Mouse (Mus musculus) liver, adult (tissue): ENCODE measurements around the gene 2610507B11Rik.

Experiments
- GATA4 ChIP-seq: IDR thresholded peaks from 2 replicates; pipeline ENCODE4 v1.6.1; 2014; ENCODE audit warnings: mild to moderate bottlenecking, low read length; ENCODE audit not compliant: insufficient replicate concordance

The 2610507B11Rik gene

DNA sequence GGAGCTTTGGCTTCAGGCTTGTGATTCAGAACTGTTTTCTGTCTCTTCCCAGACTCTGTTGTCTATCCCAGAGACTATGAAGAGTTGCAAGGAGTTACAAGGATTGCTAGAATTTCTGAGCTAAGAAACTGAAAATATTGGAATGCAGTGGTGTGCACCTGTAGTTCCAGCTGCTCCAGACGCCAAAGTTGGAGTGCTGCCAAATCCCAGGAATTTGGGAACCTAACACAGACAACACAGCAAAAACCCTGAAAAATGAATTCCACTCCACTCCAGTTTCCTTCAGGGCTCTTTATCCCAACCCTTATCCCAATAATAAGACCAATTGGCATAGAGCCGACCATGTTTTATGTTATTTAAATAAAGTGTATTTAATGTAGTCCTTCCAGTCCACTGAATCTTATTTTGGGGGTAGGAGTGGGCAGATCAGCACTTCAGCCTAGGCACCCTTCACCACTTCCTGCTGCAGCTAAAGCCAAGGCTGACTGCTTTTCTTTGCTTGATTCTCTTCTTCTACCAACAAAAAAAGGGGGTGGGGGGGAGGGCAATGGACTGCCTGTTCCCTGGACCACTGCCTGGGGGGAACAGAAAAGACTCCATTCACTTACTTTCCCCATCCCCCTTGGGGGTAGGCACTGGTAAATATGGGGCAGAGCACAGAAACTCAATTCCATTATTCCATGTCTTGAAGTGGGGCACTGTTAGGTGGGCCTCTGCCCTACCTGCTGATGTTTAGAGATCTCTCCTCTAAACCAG lies 60.7 kb downstream of the 2610507B11Rik start:
- no peak for TF ChIP-seq GATA4

DNA sequence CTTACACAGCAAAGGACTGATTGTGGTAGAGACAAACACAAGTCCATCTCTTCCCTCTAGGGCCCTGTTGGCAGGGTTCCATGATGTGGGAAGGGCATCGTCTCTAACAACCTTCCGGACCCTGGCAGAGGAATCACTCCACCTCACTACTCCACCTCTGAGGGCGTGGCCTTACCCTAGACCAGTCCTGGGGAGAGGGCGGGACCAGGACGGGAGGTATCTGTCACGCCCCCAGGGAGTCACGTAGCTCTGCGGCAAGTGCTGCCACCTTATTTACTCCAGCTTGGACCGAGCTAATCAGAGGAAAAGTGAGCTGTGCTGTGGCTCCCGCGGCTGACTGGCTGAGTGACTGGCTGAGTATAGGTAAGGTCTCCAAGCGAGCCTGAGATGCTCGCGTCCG lies 61.3 kb downstream of the 2610507B11Rik start, which contains the start of gene Aldoc:
TSS of gene Aldoc (plus strand) at position 109 of the 400 bp plus-strand sequence.
- TF ChIP-seq GATA4, result no peak

DNA sequence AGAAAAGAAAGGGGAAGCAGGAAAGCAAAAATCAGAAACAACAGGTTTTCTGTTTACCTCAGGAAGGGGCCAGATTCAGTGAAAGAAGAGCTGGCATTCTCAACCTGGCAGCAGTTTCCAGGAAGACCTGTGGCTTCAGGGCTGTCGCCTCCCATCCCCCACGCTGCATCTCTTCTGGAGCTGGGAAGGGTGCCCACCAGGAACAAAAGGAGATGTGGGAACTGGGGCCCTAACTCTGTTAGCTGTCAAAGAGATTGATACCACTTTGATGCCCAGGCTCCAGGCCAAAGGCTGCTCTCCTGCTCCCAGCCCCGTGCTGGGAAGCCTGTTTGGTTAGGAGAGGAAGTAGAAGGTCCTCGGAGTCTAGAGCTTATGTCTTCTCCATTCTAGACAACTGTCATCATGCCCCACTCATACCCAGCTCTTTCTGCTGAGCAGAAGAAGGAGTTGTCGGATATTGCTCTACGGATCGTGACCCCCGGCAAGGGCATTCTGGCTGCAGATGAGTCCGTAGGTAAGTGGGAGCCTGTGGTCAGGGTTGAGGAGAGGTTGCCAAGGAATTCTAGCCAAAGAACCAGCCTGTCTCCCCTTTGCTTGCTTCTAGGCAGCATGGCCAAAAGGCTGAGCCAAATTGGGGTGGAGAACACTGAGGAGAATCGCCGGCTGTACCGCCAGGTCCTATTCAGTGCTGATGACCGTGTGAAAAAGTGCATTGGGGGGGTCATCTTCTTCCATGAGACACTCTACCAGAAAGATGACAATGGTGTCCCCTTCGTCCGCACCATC lies 62.6 kb downstream of the 2610507B11Rik start:
- no peak for TF ChIP-seq GATA4

DNA sequence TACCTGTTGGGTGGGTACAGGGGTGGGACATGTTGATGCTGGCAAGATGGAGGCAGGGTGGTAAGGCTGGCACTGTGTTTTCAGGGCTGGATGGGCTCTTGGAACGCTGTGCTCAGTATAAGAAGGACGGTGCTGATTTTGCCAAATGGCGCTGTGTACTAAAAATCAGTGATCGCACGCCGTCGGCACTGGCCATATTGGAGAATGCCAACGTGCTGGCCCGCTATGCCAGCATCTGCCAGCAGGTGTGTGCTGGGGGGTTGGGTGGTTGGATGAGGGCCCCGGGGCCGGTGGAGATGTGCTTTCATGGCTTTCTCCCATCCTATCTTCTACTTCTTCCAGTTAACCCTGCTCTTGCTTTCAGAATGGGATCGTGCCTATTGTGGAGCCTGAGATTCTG lies 63.4 kb downstream of the 2610507B11Rik start:
- TF ChIP-seq GATA4, result no peak

DNA sequence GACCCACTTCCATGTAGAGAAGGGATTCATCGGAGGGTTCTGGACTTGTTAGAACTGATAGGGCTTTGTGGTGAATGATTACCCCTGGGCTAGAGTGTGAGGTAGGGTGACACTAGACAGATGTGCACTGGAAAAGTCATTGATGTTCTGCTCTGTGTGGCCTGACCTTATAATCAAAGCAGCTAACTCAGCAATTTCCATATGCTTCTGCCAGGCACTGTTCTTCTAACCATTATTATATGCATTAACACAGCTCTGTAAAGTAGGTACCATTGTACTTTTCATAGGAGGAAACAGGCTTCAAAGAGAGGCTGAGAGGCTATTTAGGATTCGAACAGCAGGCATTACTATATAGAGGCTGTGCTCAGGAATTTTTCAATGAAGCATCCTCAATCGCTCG lies 65.7 kb downstream of the 2610507B11Rik start:
- TF ChIP-seq GATA4, result no peak

DNA sequence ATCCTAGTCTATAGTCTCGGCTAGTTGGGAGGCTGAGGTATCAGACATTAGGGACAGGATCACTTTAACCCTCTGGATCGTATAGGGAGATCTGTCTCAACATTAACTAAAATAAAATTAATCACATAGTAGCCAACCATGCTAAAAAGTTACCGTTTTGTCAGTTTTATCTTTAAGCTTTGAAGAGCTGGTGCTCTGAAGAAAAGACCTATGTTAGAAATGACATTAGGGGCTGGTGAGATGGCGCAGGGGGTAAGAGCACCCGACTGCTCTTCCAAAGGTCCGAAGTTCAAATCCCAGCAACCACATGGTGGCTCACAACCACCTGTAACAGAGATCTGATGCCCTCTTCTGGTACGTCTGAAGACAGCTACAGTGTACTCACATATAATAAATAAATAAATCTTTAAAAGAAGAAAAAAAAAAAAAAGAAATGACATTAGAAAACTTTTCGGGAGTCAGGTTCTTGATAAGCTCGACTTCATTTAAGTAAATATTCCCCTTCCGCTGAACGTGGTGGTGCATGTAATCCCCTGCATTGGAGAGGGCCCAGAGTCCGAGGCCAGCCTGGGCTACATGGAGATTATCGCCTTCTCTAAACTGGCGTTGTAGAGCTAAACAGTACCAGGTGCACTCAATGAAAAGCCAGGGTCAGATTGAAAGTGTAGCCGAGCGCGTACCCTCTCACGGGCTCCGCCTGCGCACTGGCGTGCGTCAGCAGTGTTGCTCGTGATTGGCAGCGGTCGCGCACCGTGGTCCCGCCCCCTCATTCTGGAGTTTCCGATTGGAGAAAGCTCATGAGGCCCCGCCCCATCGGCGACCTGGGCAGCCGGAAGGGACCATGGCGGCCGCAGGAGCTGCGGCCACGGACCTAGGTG lies 66.3 kb downstream of the 2610507B11Rik start, which contains the start of gene Pigs:
TSS of gene Pigs (plus strand) at position 782 of the 878 bp plus-strand sequence.
- TF ChIP-seq GATA4, result no peak; the same call in 1 of the 2 replicates

DNA sequence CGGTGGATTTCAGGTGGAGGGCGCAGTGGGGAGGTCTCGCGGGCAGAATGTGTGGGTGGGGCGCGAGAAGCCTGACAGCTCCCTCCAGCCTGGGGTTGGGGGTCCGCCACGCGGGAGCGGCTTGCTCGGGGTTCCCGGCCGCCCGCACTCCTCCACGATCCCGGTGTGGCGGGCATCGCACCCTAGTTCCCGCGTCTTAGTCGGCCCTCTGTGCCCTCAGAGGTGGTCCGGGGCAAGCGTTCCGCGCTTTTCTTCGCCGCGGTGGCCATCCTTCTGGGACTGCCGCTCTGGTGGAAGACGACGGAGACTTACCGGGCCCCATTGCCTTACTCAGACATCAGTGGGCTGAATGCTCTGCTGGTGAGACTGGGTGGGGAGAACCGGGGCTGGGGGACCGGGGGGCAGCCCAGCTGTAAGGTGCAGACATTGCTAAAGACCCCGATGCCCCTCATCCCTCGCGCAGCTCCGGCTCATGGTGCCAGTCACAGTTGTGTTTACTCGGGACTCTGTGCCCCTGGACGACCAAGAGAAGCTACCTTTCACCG lies 67.0 kb downstream of the 2610507B11Rik start:
- TF ChIP-seq GATA4, result no peak

DNA sequence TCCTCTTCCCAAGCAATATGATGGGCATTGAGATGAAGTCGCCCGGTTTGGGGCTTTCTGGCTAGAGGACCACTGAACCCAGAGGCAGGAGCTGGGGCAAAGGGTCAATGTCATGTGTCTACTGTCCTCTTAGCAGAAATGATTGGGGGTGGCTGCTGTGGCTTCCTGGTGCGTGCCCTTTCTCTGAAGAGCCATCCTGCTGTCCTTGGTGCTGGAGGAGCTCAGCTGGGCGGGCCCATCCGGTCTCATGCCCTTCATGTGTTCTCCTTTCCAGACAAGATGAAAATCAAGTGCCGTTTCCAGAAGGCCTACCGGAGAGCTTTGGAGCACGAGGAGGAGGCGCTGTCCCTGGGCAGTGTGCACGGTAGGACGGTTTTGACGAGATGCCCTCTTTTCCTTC lies 71.1 kb downstream of the 2610507B11Rik start:
- no peak for TF ChIP-seq GATA4

DNA sequence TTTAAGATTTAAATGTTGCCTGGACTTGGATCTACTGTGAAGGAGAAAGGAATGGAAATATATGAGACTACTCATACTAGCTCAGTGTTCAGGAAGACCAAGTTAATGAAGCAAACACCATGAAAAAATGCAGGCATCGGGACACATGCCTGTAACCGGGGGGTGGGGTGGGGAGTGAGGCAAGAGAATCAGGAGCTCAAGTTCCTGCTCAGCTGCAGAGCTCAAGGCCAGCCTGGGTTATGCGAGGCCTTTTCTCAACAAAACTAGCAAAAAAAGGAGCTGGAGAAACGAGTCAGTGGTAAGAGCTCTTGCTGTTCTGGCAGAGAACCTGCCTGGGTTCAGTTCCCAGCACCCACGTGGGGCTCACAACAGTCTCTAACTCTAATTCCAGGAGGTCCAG lies 72.4 kb downstream of the 2610507B11Rik start:
- TF ChIP-seq GATA4, result no peak

DNA sequence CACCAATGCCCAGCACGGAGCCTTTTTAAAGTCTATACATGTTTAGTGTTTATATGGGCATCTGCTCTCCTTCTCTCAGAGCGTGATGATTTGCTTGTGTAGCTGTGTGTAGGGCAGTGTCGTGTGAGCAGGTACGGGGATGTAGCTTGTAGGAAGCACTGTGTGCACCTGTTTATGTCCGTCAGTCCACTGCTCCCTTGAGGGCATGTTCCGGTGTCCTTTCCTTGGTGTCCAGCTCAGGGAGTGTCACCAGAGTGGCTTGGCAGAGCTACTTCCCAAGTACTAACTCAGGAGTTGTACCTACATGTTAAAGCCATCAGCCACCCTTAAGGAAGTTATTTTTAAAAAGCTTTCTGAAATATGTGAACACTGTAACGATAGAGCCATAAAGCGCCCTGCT lies 75.5 kb downstream of the 2610507B11Rik start:
- TF ChIP-seq GATA4, result no peak
